Mouse (Mus musculus) CH12.LX (cell line): Measurements from ENCODE around the gene Mpp2.

Experiments
- CTCF ChIP-seq, 2 experiments: IDR thresholded peaks in 1 of 2; conservative IDR thresholded peaks in 1 of 2; 2 replicates each; pipeline ENCODE4 v1.5.1; 2011 to 2012; ENCODE audit warnings: low read depth in 2 of 2, low read length in 2 of 2, improper control_type of control experiment in 1 of 2, inconsistent platforms in 1 of 2, mild to moderate bottlenecking in 1 of 2, moderate library complexity in 1 of 2
- GABPA ChIP-seq: IDR thresholded peaks from 2 replicates; pipeline ENCODE4 v1.6.1; 2012; ENCODE audit warnings: low read depth, low read length, improper control_type of control experiment, inconsistent platforms; ENCODE audit not compliant: insufficient replicate concordance
- MAFK ChIP-seq: IDR thresholded peaks from 2 replicates; pipeline ENCODE4 v1.6.1; 2011; ENCODE audit warnings: low read length, improper control_type of control experiment; ENCODE audit not compliant: insufficient replicate concordance
- MAZ ChIP-seq: IDR thresholded peaks from 2 replicates; pipeline ENCODE4 v1.6.1; 2012; ENCODE audit warnings: low read depth, mild to moderate bottlenecking, inconsistent platforms, low read length, improper control_type of control experiment, moderate library complexity
- NELFE ChIP-seq: IDR thresholded peaks from 2 replicates; pipeline ENCODE4 v1.6.1; 2011; ENCODE audit warnings: low read depth, low read length, improper control_type of control experiment
- POLR2A ChIP-seq: IDR thresholded peaks from 2 replicates; pipeline ENCODE4 v1.6.1; 2011; ENCODE audit warnings: low read depth, mild to moderate bottlenecking, improper control_type of control experiment, low read length
- RAD21 ChIP-seq: IDR thresholded peaks from 2 replicates; pipeline ENCODE4 v1.6.1; 2011; ENCODE audit warnings: low read depth, mild to moderate bottlenecking, low read length, improper control_type of control experiment, moderate library complexity
- UBTF ChIP-seq: IDR thresholded peaks from 2 replicates; pipeline ENCODE4 v1.6.1; 2012; ENCODE audit warnings: low read depth, mild to moderate bottlenecking, inconsistent platforms, low read length, improper control_type of control experiment, moderate library complexity
- USF1 ChIP-seq: IDR thresholded peaks from 2 replicates; pipeline ENCODE4 v1.6.1; 2014; ENCODE audit warnings: low read depth, mild to moderate bottlenecking, inconsistent platforms, low read length, improper control_type of control experiment

DNA sequence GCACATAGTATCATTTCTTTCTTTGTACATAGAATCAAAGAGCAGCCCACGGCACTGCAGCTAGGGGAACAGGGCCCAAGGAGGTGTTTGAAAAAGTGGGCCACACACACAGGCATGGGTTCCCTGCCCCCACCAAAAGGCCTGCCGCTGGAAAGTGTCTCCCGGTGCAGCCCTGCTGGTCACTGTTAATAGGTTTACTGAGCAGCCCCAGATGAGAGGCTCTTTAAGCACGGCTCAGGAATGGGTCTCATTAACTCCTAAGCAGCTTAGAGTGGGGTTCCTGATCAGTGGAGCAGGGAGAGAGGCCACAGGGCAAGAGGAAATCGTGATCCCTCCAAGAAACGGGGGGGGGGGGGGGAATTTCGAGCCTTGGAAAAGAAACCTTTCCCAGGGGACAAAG is 4.2 kb downstream of the Mpp2 start:
- TF ChIP-seq GABPA = no peak
- no peak for TF ChIP-seq NELFE
- TF ChIP-seq CTCF (conservative IDR thresholded peaks at IDR 0.05 in 1 of 2, IDR thresholded peaks at IDR 0.05 in 1 of 2; ENCODE audit: low read depth in 2 of 2, low read length in 2 of 2) = no peak
- no peak for TF ChIP-seq MAZ
- no peak for TF ChIP-seq UBTF
- TF ChIP-seq MAFK = no peak
- TF ChIP-seq USF1 = no peak
- no peak for TF ChIP-seq POLR2A
- no peak for TF ChIP-seq RAD21
